Mouse (Mus musculus) kidney, adult 2 months (tissue): ENCODE results near the gene Fchsd2. TPM values are rescaled to one million over a fixed set of nuclear protein-coding genes. Genes with fewer than 3 reads are reported as not detected.

Experiments
- DNase-seq: peaks from one replicate; pipeline ENCODE4 v3.0.0; 2021
- H3K27ac ChIP-seq: fragments of 200-500 bp; 2 replicates; pipeline ENCODE4 v1.5.1; 2012; ENCODE audit warnings: low read depth, low read length, control low read depth, inconsistent platforms; ENCODE audit not compliant: insufficient read depth
- H3K27me3 ChIP-seq: fragments of 200-500 bp; replicated peaks from 2 replicates; pipeline ENCODE4 v1.6.1; 2012; ENCODE audit warnings: mild to moderate bottlenecking, moderate library complexity, low read length, inconsistent platforms; ENCODE audit not compliant: control insufficient read depth, insufficient read depth
- H3K36me3 ChIP-seq: fragments of 200-500 bp; 2 replicates; pipeline ENCODE4 v1.6.1; 2012; ENCODE audit warnings: mild to moderate bottlenecking, moderate library complexity, low read length, inconsistent platforms; ENCODE audit not compliant: control insufficient read depth, insufficient read depth
- H3K4me1 ChIP-seq: fragments of 200-500 bp; 2 replicates; pipeline ENCODE4 v1.6.1; 2011; ENCODE audit warnings: low read length; ENCODE audit not compliant: control insufficient read depth, insufficient read depth
- H3K4me3 ChIP-seq: fragments of 200-500 bp; 2 replicates; pipeline ENCODE4 v1.5.1; 2011; ENCODE audit warnings: mild to moderate bottlenecking, low read depth, low read length, control low read depth; ENCODE audit not compliant: insufficient read depth
- CTCF ChIP-seq: fragments of 200-500 bp; conservative IDR thresholded peaks from 2 replicates; pipeline ENCODE4 v1.5.1; 2011; ENCODE audit warnings: low read depth, mild to moderate bottlenecking, control low read depth, low read length, moderate library complexity, mixed read lengths; ENCODE audit not compliant: insufficient read depth, insufficient read length
- POLR2A ChIP-seq: fragments of 200-500 bp; IDR thresholded peaks from one replicate; pipeline ENCODE4 v1.6.1; 2011; ENCODE audit warnings: low read depth, low read length, control low read depth
- WGBS: fragments of 180-500 bp; shearing (Covaris S2); methylation state at CpG from one replicate; pipeline ENCODE4 v1.1.7; 2018; 5-methylcytosine and 5-hydroxymethylcytosine counted together
- polyA plus RNA-seq: library from polyadenylated mRNA; depleted of rRNA; stranded (reverse); fragments of >200 nt; gene quantifications from 2 replicates; pipeline ENCODE4 v1.2.3, GENCODE M21; 2012

The Fchsd2 gene
- polyA plus RNA-seq, 1 experiment: 7.1 TPM

DNA sequence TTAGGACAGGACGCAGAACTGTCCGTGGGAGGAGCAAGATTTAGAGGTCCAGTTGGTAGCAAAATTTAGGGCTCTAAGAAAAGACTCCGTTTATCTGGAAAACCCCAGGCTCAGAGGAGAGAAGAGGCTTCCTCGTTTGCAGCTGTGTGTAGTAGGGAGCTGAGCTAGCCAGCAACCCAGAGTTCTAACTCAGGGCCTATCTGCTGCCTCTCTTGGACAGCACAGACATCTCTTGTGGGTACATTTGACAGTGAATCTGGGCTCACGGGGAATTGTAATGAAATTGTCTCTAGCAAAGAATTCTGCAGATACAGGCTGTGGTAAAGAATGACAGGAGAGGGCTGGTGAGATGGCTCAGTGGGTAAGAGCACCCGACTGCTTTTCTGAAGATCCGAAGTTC is 210.0 kb downstream of the Fchsd2 start:
- 0 out of 2 replicates have a peak overlapping the region, but pooled peaks have one; percentile 21 for H3K27ac ChIP-seq
- 27% methylated on average over 7 of the region's 7 CpGs for WGBS
- TF ChIP-seq POLR2A (no peak), CTCF (no peak)
- DNase-seq: no peak
- no peaks in the 10 kb centered on the region; the same call in 1 of the 2 replicates for H3K4me1 ChIP-seq
- H3K4me3 ChIP-seq: peak overlapping the region; percentile 72
- H3K27me3 ChIP-seq: no peaks in the 10 kb centered on the region
- H3K36me3 ChIP-seq: no peaks in the 10 kb centered on the region

DNA sequence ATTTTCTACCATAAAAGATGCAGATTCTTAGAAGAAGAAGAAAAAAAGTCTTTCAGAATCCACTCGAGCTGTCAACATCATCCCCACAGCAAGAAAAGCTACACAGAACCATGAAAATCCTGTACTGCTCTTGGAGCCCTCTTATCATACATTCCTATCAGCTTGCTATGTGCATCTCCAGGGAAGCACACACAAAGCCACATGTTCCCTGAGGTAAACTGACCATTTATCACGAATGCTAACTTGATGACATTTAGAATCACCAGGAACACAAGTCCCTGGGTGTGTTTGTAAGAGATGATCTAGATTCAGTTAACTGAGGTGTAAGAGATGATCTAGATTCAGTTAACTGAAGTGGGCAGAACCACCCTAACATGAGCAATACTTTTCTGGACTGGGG is 214.2 kb downstream of the Fchsd2 start:
- H3K36me3 ChIP-seq: no peaks in the 10 kb centered on the region
- 55% methylated on average over 2 of the region's 2 CpGs for whole genome bisulfite sequencing
- no peak for TF ChIP-seq CTCF
- no peak for DNase-seq
- no peak overlapping the region for H3K27ac ChIP-seq
- peaks cover 8% of the 10 kb centered on the region; the same call in 1 of the 2 replicates for H3K4me1 ChIP-seq
- H3K4me3 ChIP-seq: no peak overlapping the region
- no peaks in the 10 kb centered on the region for H3K27me3 ChIP-seq

- Histone ChIP-seq H3K36me3 (no peaks in the 10 kb centered on the region), H3K27ac (peak overlapping the region; percentile 98), H3K4me3 (peak overlapping the region; percentile 73), H3K27me3 (no peaks in the 10 kb centered on the region), H3K4me1 (peaks cover 16% of the 10 kb centered on the region; the same call in 1 of the 2 replicates)
- DNase-seq: no peak
- WGBS: 18% methylated on average over 5 of the region's 5 CpGs
- TF ChIP-seq CTCF (0 out of 2 replicates have a peak, but pooled peaks have one; percentile 3), POLR2A (no peak)
Measured at GRCm38 (mm10) chr7:101309985-101310326, 217.3 kb downstream of the Fchsd2 start.

DNA sequence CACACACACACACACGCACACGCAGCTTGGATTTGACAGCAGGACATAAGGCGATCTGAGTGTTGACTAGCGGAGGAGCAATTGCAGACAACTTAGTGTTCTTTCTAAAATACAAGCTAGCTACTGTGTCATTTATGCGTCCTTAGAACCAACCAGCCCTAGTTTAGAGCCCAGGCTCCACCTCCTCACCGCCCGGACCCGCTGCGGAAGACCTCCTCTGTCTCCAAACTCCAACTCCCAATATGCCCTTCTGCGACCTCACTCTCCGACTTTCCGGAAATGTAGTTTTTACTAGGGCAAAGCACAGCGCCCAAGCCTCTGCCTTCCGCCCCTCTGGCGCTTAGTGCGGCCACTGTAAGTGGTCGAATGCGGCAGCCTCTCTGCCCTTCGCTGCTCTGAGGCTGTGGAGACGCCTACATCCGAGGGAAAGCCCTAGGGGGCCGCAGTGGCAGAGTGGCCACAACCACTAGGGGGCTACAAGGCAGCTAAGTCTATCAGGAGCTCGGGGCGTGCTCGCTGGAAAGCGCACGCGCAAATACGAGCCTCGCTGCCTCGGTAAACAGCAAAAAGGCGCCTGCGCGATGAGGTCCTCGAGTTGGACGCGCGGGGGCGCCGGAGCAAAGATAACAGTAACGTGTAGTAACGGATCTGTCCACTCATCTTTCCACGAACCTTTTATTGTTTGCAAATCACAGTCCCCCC is 217.8 kb downstream of the Fchsd2 start:
- peak overlapping the region; percentile 98 for H3K27ac ChIP-seq
- under 1% methylated on average over 43 of the region's 43 CpGs for WGBS
- DNase-seq: peak; percentile 99

DNA sequence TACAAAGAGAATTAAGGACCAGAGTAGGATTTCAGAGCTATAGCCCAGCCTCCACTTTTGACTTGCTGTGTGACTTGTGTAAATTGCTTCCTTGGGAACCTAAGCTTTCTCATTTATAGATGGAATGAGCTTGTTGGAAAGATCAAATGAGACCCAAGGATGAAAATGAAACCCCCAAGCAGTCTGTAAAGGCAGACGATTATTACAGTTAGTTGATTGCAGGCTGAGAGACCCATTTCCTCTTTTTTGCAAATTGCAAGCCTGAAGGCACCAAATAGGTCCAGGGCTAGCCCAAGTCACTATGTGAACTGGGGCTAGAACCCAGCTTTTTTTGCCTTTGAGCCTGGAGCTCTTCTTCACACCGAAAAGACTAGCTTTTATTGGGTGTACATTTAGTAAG is 218.4 kb downstream of the Fchsd2 start:
- Histone ChIP-seq H3K27me3 (no peaks in the 10 kb centered on the region), H3K36me3 (no peaks in the 10 kb centered on the region), H3K27ac (0 out of 2 replicates have a peak overlapping the region, but pooled peaks have one; percentile 26), H3K4me1 (peaks cover 20% of the 10 kb centered on the region; the same call in 1 of the 2 replicates), H3K4me3 (no peak overlapping the region)
- TF ChIP-seq CTCF: no peak
- no peak for TF ChIP-seq POLR2A
- 25% methylated on average over 2 of the region's 2 CpGs for WGBS
- DNase-seq: no peak

More for the DNA sequence above, 217.8 kb downstream of the Fchsd2 start:
- Histone ChIP-seq H3K4me1 (peaks cover 20% of the 10 kb centered on the region; the same call in 1 of the 2 replicates), H3K4me3 (peak overlapping the region; percentile 73), H3K36me3 (no peaks in the 10 kb centered on the region), H3K27me3 (no peaks in the 10 kb centered on the region)
- TF ChIP-seq POLR2A (peak; percentile 29), CTCF (peak; percentile 71)

DNA sequence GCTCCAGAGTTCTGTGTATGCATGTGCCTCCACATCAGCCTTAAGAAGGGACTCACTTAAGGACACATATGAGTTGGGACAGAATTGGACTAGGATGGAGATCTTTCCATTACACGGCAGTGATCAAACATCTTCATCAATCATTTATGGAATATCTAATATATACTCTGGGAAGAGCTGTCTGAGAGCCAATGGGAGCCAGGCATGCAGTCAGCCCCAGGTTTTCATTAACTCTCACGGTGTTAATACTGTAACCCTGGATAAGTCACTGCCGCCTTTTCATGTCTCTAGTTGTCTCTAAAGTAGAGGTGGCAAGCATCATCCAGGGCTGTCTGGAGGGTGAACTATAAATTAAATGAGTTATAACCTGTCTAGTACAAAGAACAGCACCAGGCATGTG is 220.4 kb downstream of the Fchsd2 start:
- DNase-seq: peak; percentile 62
- peaks cover 20% of the 10 kb centered on the region; the same call in 1 of the 2 replicates for H3K4me1 ChIP-seq
- no peaks in the 10 kb centered on the region for H3K36me3 ChIP-seq
- H3K4me3 ChIP-seq: no peak overlapping the region
- H3K27me3 ChIP-seq: no peaks in the 10 kb centered on the region
- H3K27ac ChIP-seq: no peak overlapping the region
- WGBS: 36% methylated on average over 3 of the region's 3 CpGs
- TF ChIP-seq CTCF (no peak), POLR2A (no peak)

GRCm38 (mm10) chr7:101314396-101314795 is 221.7 kb downstream of the Fchsd2 start:
- Histone ChIP-seq H3K4me3 (no peak overlapping the region), H3K27ac (no peak overlapping the region), H3K27me3 (no peaks in the 10 kb centered on the region), H3K36me3 (no peaks in the 10 kb centered on the region), H3K4me1 (peaks cover 20% of the 10 kb centered on the region; the same call in 1 of the 2 replicates)
- no peak for TF ChIP-seq POLR2A
- no peak for TF ChIP-seq CTCF
- 74% methylated on average over 5 of the region's 5 CpGs for WGBS
- DNase-seq: no peak
